Mouse (Mus musculus) liver, embryonic 16.5 days (tissue): ENCODE results near the gene Fbxl13. TPM values are rescaled to one million over a fixed set of nuclear protein-coding genes. Genes with fewer than 3 reads are reported as not detected.
"Not testable (repeated sequence)": the region's sequence is repeated elsewhere in the genome, so short reads cannot be mapped to it uniquely, and the experiment has no call there.

Source experiments
- ATAC-seq: fragments of 200-750 bp; cut with Nextera tagmentation; 2 replicates; pipeline ENCODE4 v1.8.0; 2017; ENCODE audit warnings: low read depth, mild to moderate bottlenecking, moderate number of reproducible peaks, moderate library complexity
- H3K27ac ChIP-seq: fragments of 300-500 bp; sonication (generic); 2 replicates; pipeline ENCODE4 v1.5.1; 2014; ENCODE audit warnings: mild to moderate bottlenecking, low read length
- H3K27me3 ChIP-seq: fragments of 300-500 bp; sonication (generic); 2 replicates; pipeline ENCODE4 v1.6.1; 2014; ENCODE audit warnings: low read depth, low read length, mixed read lengths; ENCODE audit not compliant: control insufficient read depth, insufficient read depth
- H3K36me3 ChIP-seq: fragments of 300-500 bp; sonication (generic); 2 replicates; pipeline ENCODE4 v1.6.1; 2014; ENCODE audit warnings: mild to moderate bottlenecking; ENCODE audit not compliant: control insufficient read depth, insufficient read depth
- H3K4me1 ChIP-seq: fragments of 300-500 bp; sonication (generic); 2 replicates; pipeline ENCODE4 v1.6.1; 2014; ENCODE audit warnings: low read depth, low read length, mixed read lengths; ENCODE audit not compliant: control insufficient read depth
- H3K4me2 ChIP-seq: fragments of 300-500 bp; sonication (generic); 2 replicates; pipeline ENCODE4 v1.6.1; 2014; ENCODE audit warnings: low read depth, low read length, mixed read lengths
- H3K4me3 ChIP-seq: fragments of 300-500 bp; sonication (generic); 2 replicates; pipeline ENCODE4 v1.5.1; 2014; ENCODE audit warnings: low read depth, mild to moderate bottlenecking, low read length
- H3K9ac ChIP-seq: fragments of 300-500 bp; sonication (generic); 2 replicates; pipeline ENCODE4 v1.6.1; 2014; ENCODE audit warnings: low read depth, low read length
- H3K9me3 ChIP-seq: fragments of 300-500 bp; sonication (generic); replicated peaks from 2 replicates; pipeline ENCODE4 v1.6.1; 2016; ENCODE audit warnings: low read length; ENCODE audit not compliant: control insufficient read depth
- WGBS: fragments of 180-500 bp; shearing (Covaris S2); extraction: QIAGEN DNeasy Blood & Tissue Kit; methylation state at CpG from one replicate; pipeline ENCODE4 v1.1.7; 2014; ENCODE audit not compliant: insufficient replicate concordance; 5-methylcytosine and 5-hydroxymethylcytosine counted together
- polyA plus RNA-seq: library from polyadenylated mRNA; unstranded; fragments of >200 nt; fragmentation: Nextera tagmentation; extraction: Ambion mirVana; gene quantifications from 2 replicates; pipeline ENCODE4 v1.2.1, GENCODE M21; 2015

Fbxl13 gene
- polyA plus RNA-seq, 1 experiment from 2014 or later, result 0.11 TPM

DNA sequence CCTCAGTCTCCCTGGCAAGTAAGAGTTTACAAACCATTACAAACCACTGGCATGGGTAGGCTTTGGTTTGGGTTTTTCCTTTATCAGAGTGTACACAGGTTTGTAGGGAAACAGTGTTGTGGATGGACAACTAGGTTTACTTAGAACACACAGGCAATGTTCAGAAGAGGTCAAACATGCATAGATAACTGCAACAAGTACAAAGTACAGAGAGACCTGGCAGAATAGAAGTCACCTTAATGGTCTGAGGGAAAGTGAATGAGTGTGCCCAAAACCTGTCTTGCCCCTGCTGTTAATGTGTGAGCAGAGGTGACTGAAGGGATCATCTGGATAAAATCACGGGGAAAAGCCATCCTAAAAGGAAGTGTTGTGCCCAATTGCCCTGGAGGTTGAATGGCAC, 1.8 kb downstream of the Fbxl13 start:
- H3K4me2 ChIP-seq, result no peak overlapping the region
- no peak overlapping the region for H3K9ac ChIP-seq
- H3K27ac ChIP-seq, result no peak overlapping the region
- no peak for ATAC-seq
- H3K4me1 ChIP-seq, result peaks cover 13% of the 10 kb centered on the region
- H3K36me3 ChIP-seq, result no peaks in the 10 kb centered on the region
- no peak overlapping the region for H3K4me3 ChIP-seq
- 14% methylated on average over 1 of the region's 1 CpGs for WGBS
- H3K9me3 ChIP-seq, result no peaks in the 10 kb centered on the region
- H3K27me3 ChIP-seq, result peaks cover 2% of the 10 kb centered on the region

DNA sequence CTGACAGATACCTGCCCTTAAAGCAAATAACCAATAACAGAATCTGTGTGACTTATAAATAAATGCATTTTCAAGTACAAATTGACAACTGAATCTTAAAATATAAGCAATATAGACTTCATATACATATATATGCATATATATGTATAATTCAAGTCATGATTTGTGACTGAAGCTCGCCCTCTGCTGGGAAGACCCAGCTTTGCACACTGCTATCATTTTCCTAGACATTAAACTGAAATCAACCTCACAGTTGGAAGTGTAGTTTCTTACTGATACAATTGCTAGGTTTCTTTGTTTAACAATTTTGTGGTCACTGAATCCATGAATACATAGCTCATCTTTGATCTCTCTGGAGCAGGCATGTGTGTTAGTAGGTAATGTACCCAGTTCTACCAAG, 4.5 kb downstream of the Fbxl13 start:
- 0% methylated on average over 1 of the region's 1 CpGs for WGBS
- H3K27ac ChIP-seq, result no peak overlapping the region
- H3K36me3 ChIP-seq, result no peaks in the 10 kb centered on the region
- H3K4me3 ChIP-seq, result no peak overlapping the region
- peaks cover 2% of the 10 kb centered on the region for H3K27me3 ChIP-seq
- H3K9ac ChIP-seq, result no peak overlapping the region
- no peaks in the 10 kb centered on the region for H3K9me3 ChIP-seq
- peaks cover 6% of the 10 kb centered on the region for H3K4me1 ChIP-seq
- no peak for ATAC-seq
- no peak overlapping the region for H3K4me2 ChIP-seq

GRCm38 (mm10) chr5:21625916-21626315, 19.5 kb downstream of the Fbxl13 start:
- Histone ChIP-seq H3K4me3 (no peak overlapping the region), H3K27ac (no peak overlapping the region), H3K9me3 (no peaks in the 10 kb centered on the region), H3K36me3 (no peaks in the 10 kb centered on the region), H3K9ac (no peak overlapping the region), H3K4me2 (no peak overlapping the region), H3K4me1 (no peaks in the 10 kb centered on the region), H3K27me3 (no peaks in the 10 kb centered on the region)
- no peak for ATAC-seq

GRCm38 (mm10) chr5:21616450-21617009, 28.9 kb downstream of the Fbxl13 start:
- Histone ChIP-seq H3K9me3 (no peaks in the 10 kb centered on the region), H3K4me2 (no peak overlapping the region), H3K27me3 (no peaks in the 10 kb centered on the region), H3K36me3 (no peaks in the 10 kb centered on the region), H3K9ac (no peak overlapping the region), H3K27ac (no peak overlapping the region), H3K4me1 (peaks cover 3% of the 10 kb centered on the region; the same call in 1 of the 2 replicates), H3K4me3 (no peak overlapping the region)
- ATAC-seq, result peak; percentile 39; the same call in 1 of the 2 replicates
- 28% methylated on average over 3 of the region's 3 CpGs for WGBS

- H3K27me3 ChIP-seq, H3K36me3 ChIP-seq, H3K9me3 ChIP-seq, H3K4me1 ChIP-seq, H3K4me3 ChIP-seq, H3K9ac ChIP-seq, H3K27ac ChIP-seq, ATAC-seq, H3K4me2 ChIP-seq: not testable (repeated sequence)
- 88% methylated on average over 11 of the region's 11 CpGs for WGBS
Measured at GRCm38 (mm10) chr5:21614299-21614698, 31.1 kb downstream of the Fbxl13 start.

DNA sequence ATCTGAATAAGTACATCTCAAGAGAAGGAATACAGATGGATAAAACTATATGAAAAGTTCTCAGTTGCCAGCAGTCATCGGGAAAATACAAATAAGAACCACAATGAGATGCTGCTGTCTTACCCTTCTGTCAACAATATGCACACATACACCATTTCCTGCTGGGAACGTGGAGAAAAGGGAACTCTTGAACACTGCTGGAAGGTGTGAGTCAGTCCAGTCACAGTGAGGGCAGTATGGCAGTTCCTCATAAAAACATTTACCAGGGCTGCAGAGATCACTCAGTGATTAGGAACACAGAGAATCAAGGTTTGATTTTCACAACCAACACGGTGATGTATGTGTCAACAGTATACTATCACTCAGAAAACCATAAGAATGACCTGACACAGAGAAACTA, 34.4 kb downstream of the Fbxl13 start:
- H3K9me3 ChIP-seq, result no peaks in the 10 kb centered on the region
- WGBS, result 13% methylated on average over 3 of the region's 3 CpGs
- H3K9ac ChIP-seq, result no peak overlapping the region
- ATAC-seq, result no peak
- H3K4me2 ChIP-seq, result no peak overlapping the region
- H3K4me1 ChIP-seq, result no peaks in the 10 kb centered on the region
- no peaks in the 10 kb centered on the region for H3K36me3 ChIP-seq
- H3K27ac ChIP-seq, result no peak overlapping the region
- H3K27me3 ChIP-seq, result no peaks in the 10 kb centered on the region
- H3K4me3 ChIP-seq, result no peak overlapping the region

DNA sequence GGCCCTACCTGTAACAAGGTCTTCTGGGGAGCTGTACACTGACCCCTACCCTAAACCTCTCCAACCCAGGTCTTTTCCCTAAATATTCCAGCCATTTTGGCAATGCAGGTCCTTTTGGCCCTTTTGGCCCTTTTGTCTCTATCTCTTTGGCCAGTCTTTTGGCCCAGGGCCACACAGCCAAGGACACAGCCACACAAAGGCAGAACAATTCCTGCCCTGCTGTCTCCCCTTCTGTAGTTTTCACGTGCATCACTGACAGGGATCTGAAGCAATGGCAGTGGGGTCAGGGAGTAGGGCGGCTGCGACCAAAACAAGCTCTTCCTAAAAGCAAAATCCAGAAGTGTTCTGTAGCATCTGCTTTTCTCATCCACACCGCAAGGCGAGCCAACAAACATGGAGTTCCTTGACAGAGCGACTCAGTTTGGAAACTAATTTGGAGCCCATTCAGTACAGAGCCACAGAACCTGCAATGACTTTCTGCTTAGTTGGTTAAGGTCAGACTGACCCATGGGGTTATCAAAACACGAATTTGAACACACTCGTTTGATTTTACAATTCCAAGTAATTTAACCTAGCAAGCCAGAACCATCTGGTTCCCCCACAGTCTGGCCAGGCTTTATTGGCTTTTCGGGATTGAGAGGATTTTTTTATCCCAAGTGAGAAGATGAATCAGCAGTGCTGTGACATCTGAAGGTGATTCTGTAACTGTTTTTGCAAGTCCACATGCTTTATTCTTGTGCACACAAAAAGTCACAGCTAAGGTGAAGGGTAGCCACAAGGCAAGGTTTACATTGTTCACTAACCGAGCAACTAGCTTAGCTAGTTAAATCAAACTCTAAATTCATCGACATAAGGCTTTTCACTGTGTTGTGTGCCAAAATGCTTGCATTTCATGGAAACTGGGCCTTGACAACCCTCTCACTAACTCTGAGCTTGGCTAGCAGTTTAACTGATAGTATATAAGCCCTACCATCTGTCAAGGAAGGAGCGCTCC, 36.8 kb downstream of the Fbxl13 start:
- no peak for ATAC-seq
- WGBS, result 64% methylated on average over 12 of the region's 12 CpGs
- no peak overlapping the region for H3K9ac ChIP-seq
- H3K4me2 ChIP-seq, result no peak overlapping the region
- no peak overlapping the region for H3K27ac ChIP-seq
- H3K4me3 ChIP-seq, result no peak overlapping the region
- no peaks in the 10 kb centered on the region for H3K27me3 ChIP-seq
- H3K4me1 ChIP-seq, result no peaks in the 10 kb centered on the region
- no peaks in the 10 kb centered on the region for H3K36me3 ChIP-seq
- H3K9me3 ChIP-seq, result no peaks in the 10 kb centered on the region

DNA sequence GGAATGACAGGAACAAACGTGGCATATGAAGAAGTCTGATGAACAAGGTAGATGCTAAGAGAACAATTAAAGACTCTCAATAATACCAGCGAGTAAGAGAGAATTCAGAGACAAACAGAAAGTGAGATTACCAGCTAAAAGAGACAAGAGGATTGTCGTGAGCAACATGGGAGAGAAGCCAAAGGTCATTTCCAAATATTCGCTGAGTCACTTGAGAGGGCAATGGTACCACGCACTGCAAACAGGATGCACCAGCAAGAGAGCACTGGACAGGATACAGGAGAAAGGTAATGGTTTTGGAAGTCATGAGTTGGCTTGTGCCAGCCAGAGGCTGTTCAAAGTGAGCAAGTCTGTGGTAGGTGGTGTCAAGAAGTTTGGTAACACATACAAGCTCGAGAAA, 39.5 kb downstream of the Fbxl13 start:
- no peak overlapping the region for H3K4me3 ChIP-seq
- H3K4me2 ChIP-seq, result no peak overlapping the region
- no peaks in the 10 kb centered on the region for H3K27me3 ChIP-seq
- H3K4me1 ChIP-seq, result no peaks in the 10 kb centered on the region
- no peak overlapping the region for H3K27ac ChIP-seq
- H3K36me3 ChIP-seq, result no peaks in the 10 kb centered on the region
- no peaks in the 10 kb centered on the region for H3K9me3 ChIP-seq
- no peak for ATAC-seq
- 42% methylated on average over 6 of the region's 6 CpGs for WGBS
- H3K9ac ChIP-seq, result no peak overlapping the region

GRCm38 (mm10) chr5:21599961-21600360, 45.5 kb downstream of the Fbxl13 start:
- Histone ChIP-seq H3K4me2 (no peak overlapping the region), H3K36me3 (no peaks in the 10 kb centered on the region), H3K27ac (no peak overlapping the region), H3K4me3 (no peak overlapping the region), H3K9ac (no peak overlapping the region), H3K4me1 (no peaks in the 10 kb centered on the region), H3K27me3 (no peaks in the 10 kb centered on the region), H3K9me3 (no peaks in the 10 kb centered on the region)
- ATAC-seq, result no peak
- WGBS, result 68% methylated on average over 4 of the region's 4 CpGs
